Mouse (Mus musculus) urinary bladder, postnatal 36 days (tissue): Measurements from ENCODE around the gene Dpp3.

Experiments
- DNase-seq, 2 experiments: peaks; one replicate each; pipeline ENCODE4 v3.0.0; 2022; ENCODE audit warnings: low spot score in 2 of 2, mixed read lengths in 1 of 2

The Dpp3 gene

GRCm38 (mm10) chr19:4927904-4928531, at the start of gene Dpp3:
Dpp3 (minus strand) TSS chr19:4928287.
- DNase-seq, result peak; percentile 98 to 99

- DNase-seq, result no peak
Observed at GRCm38 (mm10) chr19:4968236-4968635, 40.1 kb upstream of the Dpp3 start.

GRCm38 (mm10) chr19:4961928-4962601, 34.0 kb upstream of the Dpp3 start, which contains the start of gene Mrpl11:
Mrpl11 (plus strand) TSS chr19:4962147.
- DNase-seq, result peak; percentile 84 to 88

GRCm38 (mm10) chr19:4948641-4949040, 20.6 kb upstream of the Dpp3 start:
- peak; percentile 84 to 86 for DNase-seq

- no peak for DNase-seq
Observed at GRCm38 (mm10) chr19:4945540-4945939, 17.5 kb upstream of the Dpp3 start.

- DNase-seq, result no peak
Observed at GRCm38 (mm10) chr19:4943253-4943588, 15.1 kb upstream of the Dpp3 start.

- peak; percentile 71 to 81 for DNase-seq
Observed at GRCm38 (mm10) chr19:4942551-4943252, 14.6 kb upstream of the Dpp3 start, which contains the start of gene Peli3. Peli3 (minus strand) TSS chr19:4943127.

- no peak for DNase-seq
Observed at GRCm38 (mm10) chr19:4937444-4938310, 9.6 kb upstream of the Dpp3 start.

GRCm38 (mm10) chr19:4936896-4937295, 8.8 kb upstream of the Dpp3 start:
- DNase-seq, result no peak

- peak in 1 of 2 experiments; percentile 47 for DNase-seq
Observed at GRCm38 (mm10) chr19:4928781-4929180, 694 bp upstream of the Dpp3 start.

- no peak for DNase-seq
Observed at GRCm38 (mm10) chr19:4925121-4925860, 2.8 kb downstream of the Dpp3 start.

GRCm38 (mm10) chr19:4919652-4920051, 8.4 kb downstream of the Dpp3 start:
- no peak for DNase-seq

GRCm38 (mm10) chr19:4916827-4917226, 11.3 kb downstream of the Dpp3 start:
- DNase-seq, result no peak

- no peak for DNase-seq
Observed at GRCm38 (mm10) chr19:4915924-4916603, 12.0 kb downstream of the Dpp3 start.

- no peak for DNase-seq
Observed at GRCm38 (mm10) chr19:4909376-4909775, 18.7 kb downstream of the Dpp3 start.

GRCm38 (mm10) chr19:4908107-4908506, 20.0 kb downstream of the Dpp3 start:
- DNase-seq, result no peak

GRCm38 (mm10) chr19:4905979-4906794, 21.9 kb downstream of the Dpp3 start, which contains the start of gene Bbs1:
Bbs1 (minus strand) TSS chr19:4906628.
- DNase-seq, result peak; percentile 63 to 75

GRCm38 (mm10) chr19:4899888-4900287, 28.2 kb downstream of the Dpp3 start:
- DNase-seq, result no peak

GRCm38 (mm10) chr19:4898972-4899371, 29.1 kb downstream of the Dpp3 start:
- no peak for DNase-seq
